Mouse (Mus musculus): ENCODE data around the gene Slc35g1. TPM values are rescaled to one million over a fixed set of nuclear protein-coding genes. Genes with fewer than 3 reads are reported as not detected.
A peak's percentile ranks its signal among the peaks of the same experiment; 100 is the strongest.

Slc35g1 gene
- polyA plus RNA-seq, 1 experiment from 2014 or later = 9.0 TPM

GRCm38 (mm10) chr19:38356211-38356828 lies 39.5 kb upstream of the Slc35g1 start:
- Histone ChIP-seq H3K9me3 (replicated peaks; ENCODE audit: control insufficient read depth, low read length) (no peaks in the 10 kb centered on the region), H3K27ac (ENCODE audit: low read length) (no peak overlapping the region), H3K4me3 (replicated peaks; ENCODE audit: low read length) (no peak overlapping the region), H3K4me2 (ENCODE audit: low read depth, low read length) (no peak overlapping the region), H3K36me3 (ENCODE audit: control insufficient read depth, insufficient read depth, low read length) (no peaks in the 10 kb centered on the region), H3K9ac (ENCODE audit: low read length) (no peak overlapping the region), H3K27me3 (ENCODE audit: control insufficient read depth, insufficient read depth, low read length) (no peaks in the 10 kb centered on the region), H3K4me1 (ENCODE audit: control insufficient read depth, insufficient read depth, low read length) (no peaks in the 10 kb centered on the region)
- ATAC-seq (ENCODE audit: insufficient read depth, low FRiP score) = no peak
- 74% methylated on average over 8 of the region's 8 CpGs for WGBS

- H3K4me1 ChIP-seq (ENCODE audit: control insufficient read depth, insufficient read depth, low read length) = no peaks in the 10 kb centered on the region
- no peaks in the 10 kb centered on the region for H3K9me3 ChIP-seq (replicated peaks; ENCODE audit: control insufficient read depth, low read length)
- H3K27me3 ChIP-seq (ENCODE audit: control insufficient read depth, insufficient read depth, low read length) = no peaks in the 10 kb centered on the region
- no peaks in the 10 kb centered on the region for H3K36me3 ChIP-seq (ENCODE audit: control insufficient read depth, insufficient read depth, low read length)
- WGBS = 54% methylated on average over 9 of the region's 9 CpGs
- H3K27ac ChIP-seq (ENCODE audit: low read length) = no peak overlapping the region
- ATAC-seq (ENCODE audit: insufficient read depth, low FRiP score) = no peak
- H3K4me2 ChIP-seq (ENCODE audit: low read depth, low read length) = no peak overlapping the region
- no peak overlapping the region for H3K4me3 ChIP-seq (replicated peaks; ENCODE audit: low read length)
- no peak overlapping the region for H3K9ac ChIP-seq (ENCODE audit: low read length)
These were observed 37.7 kb upstream of the Slc35g1 start for GRCm38 (mm10) chr19:38357956-38358623.

- no peak overlapping the region for H3K4me2 ChIP-seq (ENCODE audit: low read depth, low read length)
- H3K9ac ChIP-seq (ENCODE audit: low read length) = no peak overlapping the region
- 80% methylated on average over 1 of the region's 1 CpGs for WGBS
- H3K36me3 ChIP-seq (ENCODE audit: control insufficient read depth, insufficient read depth, low read length) = no peaks in the 10 kb centered on the region
- no peak for ATAC-seq (ENCODE audit: insufficient read depth, low FRiP score)
- no peaks in the 10 kb centered on the region for H3K27me3 ChIP-seq (ENCODE audit: control insufficient read depth, insufficient read depth, low read length)
- H3K4me1 ChIP-seq (ENCODE audit: control insufficient read depth, insufficient read depth, low read length) = no peaks in the 10 kb centered on the region
- H3K27ac ChIP-seq (ENCODE audit: low read length) = no peak overlapping the region
- no peak overlapping the region for H3K4me3 ChIP-seq (replicated peaks; ENCODE audit: low read length)
- H3K9me3 ChIP-seq (replicated peaks; ENCODE audit: control insufficient read depth, low read length) = no peaks in the 10 kb centered on the region
These were observed 36.5 kb upstream of the Slc35g1 start for GRCm38 (mm10) chr19:38359287-38359686.

GRCm38 (mm10) chr19:38361850-38362249 lies 33.9 kb upstream of the Slc35g1 start:
- H3K9me3 ChIP-seq (replicated peaks; ENCODE audit: control insufficient read depth, low read length) = no peaks in the 10 kb centered on the region
- H3K4me1 ChIP-seq (ENCODE audit: control insufficient read depth, insufficient read depth, low read length) = 0 out of 2 replicates have a peak, but pooled peaks cover 4% of the 10 kb centered on the region
- ATAC-seq (ENCODE audit: insufficient read depth, low FRiP score) = no peak
- H3K36me3 ChIP-seq (ENCODE audit: control insufficient read depth, insufficient read depth, low read length) = no peaks in the 10 kb centered on the region
- H3K4me3 ChIP-seq (replicated peaks; ENCODE audit: low read length) = no peak overlapping the region
- H3K27me3 ChIP-seq (ENCODE audit: control insufficient read depth, insufficient read depth, low read length) = no peaks in the 10 kb centered on the region
- H3K4me2 ChIP-seq (ENCODE audit: low read depth, low read length) = no peak overlapping the region
- no peak overlapping the region for H3K9ac ChIP-seq (ENCODE audit: low read length)
- H3K27ac ChIP-seq (ENCODE audit: low read length) = no peak overlapping the region
- WGBS = 83% methylated on average over 2 of the region's 2 CpGs

GRCm38 (mm10) chr19:38363358-38363757 lies 32.4 kb upstream of the Slc35g1 start:
- no peak for ATAC-seq (ENCODE audit: insufficient read depth, low FRiP score)
- 0 out of 2 replicates have a peak overlapping the region, but pooled peaks have one; percentile 55 for H3K27ac ChIP-seq (ENCODE audit: low read length)
- WGBS = 61% methylated on average over 1 of the region's 1 CpGs

GRCm38 (mm10) chr19:38363879-38364659 lies 31.7 kb upstream of the Slc35g1 start:
- H3K27me3 ChIP-seq (ENCODE audit: control insufficient read depth, insufficient read depth, low read length) = no peaks in the 10 kb centered on the region
- H3K27ac ChIP-seq (ENCODE audit: low read length) = peak overlapping the region; percentile 55
- 41% methylated on average over 6 of the region's 6 CpGs for WGBS
- H3K4me3 ChIP-seq (replicated peaks; ENCODE audit: low read length) = no peak overlapping the region
- no peaks in the 10 kb centered on the region for H3K36me3 ChIP-seq (ENCODE audit: control insufficient read depth, insufficient read depth, low read length)
- no peaks in the 10 kb centered on the region for H3K9me3 ChIP-seq (replicated peaks; ENCODE audit: control insufficient read depth, low read length)
- no peak overlapping the region for H3K4me2 ChIP-seq (ENCODE audit: low read depth, low read length)
- 0 out of 2 replicates have a peak, but pooled peaks cover 4% of the 10 kb centered on the region for H3K4me1 ChIP-seq (ENCODE audit: control insufficient read depth, insufficient read depth, low read length)
- ATAC-seq (ENCODE audit: insufficient read depth, low FRiP score) = peak; percentile 58; the same call in 1 of the 2 replicates
- no peak overlapping the region for H3K9ac ChIP-seq (ENCODE audit: low read length)

More at GRCm38 (mm10) chr19:38363358-38363757, 32.4 kb upstream of the Slc35g1 start:
- Histone ChIP-seq H3K4me2 (ENCODE audit: low read depth, low read length) (no peak overlapping the region), H3K9ac (ENCODE audit: low read length) (no peak overlapping the region), H3K36me3 (ENCODE audit: control insufficient read depth, insufficient read depth, low read length) (no peaks in the 10 kb centered on the region), H3K4me3 (replicated peaks; ENCODE audit: low read length) (no peak overlapping the region), H3K9me3 (replicated peaks; ENCODE audit: control insufficient read depth, low read length) (no peaks in the 10 kb centered on the region), H3K4me1 (ENCODE audit: control insufficient read depth, insufficient read depth, low read length) (0 out of 2 replicates have a peak, but pooled peaks cover 4% of the 10 kb centered on the region), H3K27me3 (ENCODE audit: control insufficient read depth, insufficient read depth, low read length) (no peaks in the 10 kb centered on the region)

- Histone ChIP-seq H3K4me1 (ENCODE audit: control insufficient read depth, insufficient read depth, low read length) (0 out of 2 replicates have a peak, but pooled peaks cover 4% of the 10 kb centered on the region), H3K9me3 (replicated peaks; ENCODE audit: control insufficient read depth, low read length) (no peaks in the 10 kb centered on the region), H3K36me3 (ENCODE audit: control insufficient read depth, insufficient read depth, low read length) (no peaks in the 10 kb centered on the region), H3K4me2 (ENCODE audit: low read depth, low read length) (no peak overlapping the region), H3K9ac (ENCODE audit: low read length) (no peak overlapping the region), H3K27me3 (ENCODE audit: control insufficient read depth, insufficient read depth, low read length) (no peaks in the 10 kb centered on the region), H3K27ac (ENCODE audit: low read length) (no peak overlapping the region), H3K4me3 (replicated peaks; ENCODE audit: low read length) (no peak overlapping the region)
- WGBS = 29% methylated on average over 11 of the region's 11 CpGs
- ATAC-seq (ENCODE audit: insufficient read depth, low FRiP score) = no peak
These were observed 30.7 kb upstream of the Slc35g1 start for GRCm38 (mm10) chr19:38364939-38365614.

- Histone ChIP-seq H3K4me2 (ENCODE audit: low read depth, low read length) (no peak overlapping the region), H3K4me1 (ENCODE audit: control insufficient read depth, insufficient read depth, low read length) (peaks cover 5% of the 10 kb centered on the region; the same call in 1 of the 2 replicates), H3K27ac (ENCODE audit: low read length) (no peak overlapping the region), H3K9ac (ENCODE audit: low read length) (no peak overlapping the region), H3K9me3 (replicated peaks; ENCODE audit: control insufficient read depth, low read length) (no peaks in the 10 kb centered on the region), H3K36me3 (ENCODE audit: control insufficient read depth, insufficient read depth, low read length) (no peaks in the 10 kb centered on the region), H3K27me3 (ENCODE audit: control insufficient read depth, insufficient read depth, low read length) (no peaks in the 10 kb centered on the region), H3K4me3 (replicated peaks; ENCODE audit: low read length) (no peak overlapping the region)
- ATAC-seq (ENCODE audit: insufficient read depth, low FRiP score) = peak; percentile 50; the same call in 1 of the 2 replicates
- WGBS = 21% methylated on average over 11 of the region's 11 CpGs
These were observed 23.2 kb upstream of the Slc35g1 start for GRCm38 (mm10) chr19:38372460-38373102.
